In the genomic region with DNA sequence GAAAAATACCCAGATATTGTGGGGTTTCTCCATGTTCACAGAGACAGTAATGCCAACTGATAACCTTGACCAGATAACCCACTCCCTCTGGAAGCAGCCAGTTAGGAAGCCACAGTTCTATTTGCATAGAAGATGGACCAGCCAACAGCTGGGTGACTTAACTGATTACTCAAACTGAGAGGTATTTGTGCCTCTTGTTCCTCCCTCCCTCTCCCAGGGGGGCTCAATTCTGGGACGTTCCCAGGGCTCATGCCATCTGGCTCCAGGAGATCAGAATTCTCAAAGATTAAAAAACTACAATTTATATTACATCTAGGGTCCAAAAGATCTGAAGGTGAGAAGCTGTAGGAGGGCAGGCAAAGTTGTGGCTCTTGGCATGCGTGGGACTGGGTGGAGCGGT, we compare ENCODE assay signal across 22 mouse cellular contexts.
DNase-seq lines count a peak whose midpoint lies in the region; ATAC-seq and TF ChIP-seq lines count a peak whose summit lies in the region.
"Had no signal": no experiment of that assay in that cellular context is flagged by ENCODE, and none has a peak within 500 bp of the region (broad histone marks: within the 10 kb centered on the region; RNA-seq: fewer than 3 reads in every experiment).

No protein-coding gene starts in this region.

- intact Hi-C loops in gastrocnemius, adult 2 months (cut with DNase I), result no loop called here

- peaks cover 2% of the 10 kb centered on the region; the same call in 1 of the 2 replicates for H3K4me1 ChIP-seq in liver, adult 2 months (ENCODE audit: control insufficient read depth, insufficient read depth, low read length)
- H3K4me1 ChIP-seq in liver, embryonic 11.5 days (replicated peaks; ENCODE audit: control insufficient read depth, insufficient read depth, low read length), result peaks cover 4% of the 10 kb centered on the region
- H3K4me1 ChIP-seq: embryonic facial prominence, embryonic 12.5 days; embryonic facial prominence, embryonic 15.5 days had no signal

- H3K27ac ChIP-seq in gastrocnemius, adult 2 months, result no peak overlapping the region
- H3K27ac ChIP-seq in liver, adult 2 months (replicated peaks; ENCODE audit: insufficient read depth, low read depth, low read length), result no peak overlapping the region
- H3K27ac ChIP-seq in liver, embryonic 11.5 days (ENCODE audit: low read depth, low read length), result no peak overlapping the region
- H3K27ac ChIP-seq: embryonic facial prominence, embryonic 12.5 days; embryonic facial prominence, embryonic 15.5 days; hindbrain, embryonic 12.5 days; hindbrain, embryonic 15.5 days had no signal

- DNase-seq in gastrocnemius, adult 2 months, result peak; percentile 55
- DNase-seq in gastrocnemius, adult 8-10 months (ENCODE audit: low spot score in 2 of 2), result no peak
- DNase-seq in liver, adult 2 months (ENCODE audit: extremely low read depth, low read depth, low spot score), result peak; percentile 85
- no peak for DNase-seq in liver, embryonic 11.5 days (ENCODE audit: low spot score)
- DNase-seq in retina, postnatal 1 day, result peak; percentile 20
- DNase-seq in retina, embryonic 14.5 days (ENCODE audit: low spot score), result no peak
- peak; percentile 53 for DNase-seq in Muller cell, postnatal 12 days (ENCODE audit: inconsistent ontology term)
- DNase-seq: adrenal gland, postnatal 10 days; adrenal gland, postnatal 36 days; B cell, adult 2 months; cerebellum, adult 18-20 months; cerebellum, adult 9-10 months; cerebellum, postnatal 14 days; forebrain, postnatal 0 days; heart, adult 11 months had no signal

- no peak overlapping the region for H3K4me2 ChIP-seq in liver, embryonic 11.5 days
- H3K4me2 ChIP-seq: embryonic facial prominence, embryonic 12.5 days; embryonic facial prominence, embryonic 15.5 days; heart, embryonic 11.5 days; hindbrain, embryonic 12.5 days; hindbrain, embryonic 15.5 days had no signal

- no peaks in the 10 kb centered on the region for H3K9me3 ChIP-seq in liver, embryonic 11.5 days (ENCODE audit: control insufficient read depth, low read length)
- H3K9me3 ChIP-seq: embryonic facial prominence, embryonic 12.5 days; embryonic facial prominence, embryonic 15.5 days; hindbrain, embryonic 12.5 days; hindbrain, embryonic 15.5 days had no signal

- no peaks in the 10 kb centered on the region for H3K27me3 ChIP-seq in liver, adult 2 months (ENCODE audit: control insufficient read depth, insufficient read depth, low read length)
- no peaks in the 10 kb centered on the region for H3K27me3 ChIP-seq in liver, embryonic 11.5 days (replicated peaks; ENCODE audit: control insufficient read depth, insufficient read depth, low read length)
- H3K27me3 ChIP-seq: embryonic facial prominence, embryonic 12.5 days; embryonic facial prominence, embryonic 15.5 days; hindbrain, embryonic 12.5 days; hindbrain, embryonic 15.5 days had no signal

- TF ChIP-seq POLR2A in liver, adult 2 months (IDR thresholded peaks at IDR 0.05; ENCODE audit: extremely low read depth, insufficient read depth, low read length), result no peak

- TF ChIP-seq CTCF in gastrocnemius, adult 2 months (IDR thresholded peaks at IDR 0.05), result no peak
- TF ChIP-seq CTCF in liver, adult 2 months (IDR thresholded peaks at IDR 0.05; ENCODE audit: low read depth, low read length), result no peak

- no peak for ATAC-seq in liver, embryonic 11.5 days (replicated peaks; ENCODE audit: low FRiP score)
- ATAC-seq: activated CD4-positive, CD25-positive, alpha-beta regulatory T cell, adult 4 months; forebrain, embryonic 14.5 days; forebrain, postnatal 0 days had no signal

- 23% methylated on average over 3 of the region's 3 CpGs for whole genome bisulfite sequencing in liver, adult 2 months
- 68% methylated on average over 3 of the region's 3 CpGs for WGBS in liver, embryonic 11.5 days

- no peak overlapping the region for H3K9ac ChIP-seq in liver, adult 2 months (ENCODE audit: low read depth, low read length)
- H3K9ac ChIP-seq in liver, embryonic 11.5 days (ENCODE audit: low read depth, low read length), result no peak overlapping the region
- H3K9ac ChIP-seq: embryonic facial prominence, embryonic 12.5 days; embryonic facial prominence, embryonic 15.5 days; forebrain, postnatal 0 days; hindbrain, embryonic 12.5 days; hindbrain, embryonic 15.5 days had no signal

- H3K36me3 ChIP-seq in liver, adult 2 months (ENCODE audit: control insufficient read depth, insufficient read depth, low read length), result no peaks in the 10 kb centered on the region
- H3K36me3 ChIP-seq in liver, embryonic 11.5 days (ENCODE audit: control insufficient read depth, insufficient read depth, low read length), result no peaks in the 10 kb centered on the region
- H3K36me3 ChIP-seq: embryonic facial prominence, embryonic 15.5 days; hindbrain, embryonic 12.5 days; hindbrain, embryonic 15.5 days had no signal

- no peak overlapping the region for H3K4me3 ChIP-seq in gastrocnemius, adult 2 months
- H3K4me3 ChIP-seq in liver, adult 2 months (ENCODE audit: insufficient read depth, low read depth, low read length), result no peak overlapping the region
- no peak overlapping the region for H3K4me3 ChIP-seq in liver, embryonic 11.5 days (ENCODE audit: low read depth, low read length)
- H3K4me3 ChIP-seq: embryonic facial prominence, embryonic 12.5 days; embryonic facial prominence, embryonic 15.5 days; hindbrain, embryonic 12.5 days; hindbrain, embryonic 15.5 days had no signal

- peaks cover 10% of the 10 kb centered on the region for H3K79me2 ChIP-seq in liver, adult 2 months (ENCODE audit: control insufficient read depth, insufficient read depth, low read length)

Comparison
In these comparisons a context has a peak if more than half of its experiments do, and no peak if none do; other contexts are left out.
1. DNase-seq: peak in gastrocnemius, adult 2 months (single experiment), liver, adult 2 months (single experiment), retina, postnatal 1 day (single experiment) and Muller cell, postnatal 12 days (single experiment); none in gastrocnemius, adult 8-10 months (0 of 2), liver, embryonic 11.5 days (single experiment) and retina, embryonic 14.5 days (single experiment).